Comparison of ENCODE assay signal across 10 mouse cellular contexts in the genomic region with DNA sequence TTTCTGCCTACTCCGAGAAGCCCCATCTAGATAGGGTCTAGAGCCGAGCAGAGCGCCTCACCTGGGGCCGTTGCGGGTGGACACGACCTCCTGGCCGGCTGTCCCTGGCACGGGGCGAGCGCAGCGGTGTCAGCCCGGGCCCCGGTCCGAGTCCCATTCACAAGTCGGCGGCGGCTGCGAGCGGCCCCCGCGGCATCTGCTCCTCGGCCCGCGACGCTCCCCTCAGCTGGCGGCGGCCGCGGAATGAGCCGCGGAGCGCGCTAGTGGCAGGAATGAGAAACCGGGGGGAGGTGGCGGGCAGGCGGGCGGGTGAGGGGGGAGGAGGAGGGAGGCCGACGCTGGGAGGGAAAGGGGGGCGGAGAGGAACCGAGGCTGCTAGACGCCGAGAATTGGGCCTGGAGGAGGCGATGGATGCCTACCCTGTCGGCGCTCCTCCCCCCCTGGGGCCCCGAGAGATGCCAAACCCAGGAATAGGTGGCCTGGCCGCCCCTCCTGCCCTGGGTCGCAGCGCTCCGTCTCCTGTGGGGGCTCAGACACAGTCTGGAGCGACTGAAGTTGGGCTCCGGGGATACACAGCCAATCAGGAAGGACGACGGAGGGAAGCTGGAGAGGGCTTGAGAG. TPM values are rescaled to one million over a fixed set of nuclear protein-coding genes. Genes with fewer than 3 reads are reported as not detected.
DNase-seq lines count a peak whose midpoint lies in the region; ATAC-seq and TF ChIP-seq lines count a peak whose summit lies in the region.
"Had no signal": no experiment of that assay in that cellular context is flagged by ENCODE, and none has a peak within 500 bp of the region (broad histone marks: within the 10 kb centered on the region; RNA-seq: fewer than 3 reads in every experiment).

No protein-coding gene starts in this region.

- peak; percentile 74 for ATAC-seq in forebrain, embryonic 15.5 days (replicated peaks)
- ATAC-seq in lung, embryonic 14.5 days (ENCODE audit: insufficient read depth): peak; percentile 87
- no peak for ATAC-seq in megakaryocyte, adult 5-6 weeks (ENCODE audit: poor library complexity, severe bottlenecking)

- H3K9ac ChIP-seq in forebrain, embryonic 15.5 days (replicated peaks): peak overlapping the region; percentile 88
- H3K9ac ChIP-seq in lung, embryonic 14.5 days: peak overlapping the region; percentile 99

- under 1% methylated on average over 50 of the region's 55 CpGs for WGBS in forebrain, embryonic 15.5 days
- WGBS in lung, embryonic 14.5 days: under 1% methylated on average over 53 of the region's 55 CpGs

- peak; percentile 53 for TF ChIP-seq CTCF in lung, embryonic 14.5 days (IDR thresholded peaks at IDR 0.05; ENCODE audit: low read depth)

- no peaks in the 10 kb centered on the region for H3K27me3 ChIP-seq in forebrain, embryonic 15.5 days
- H3K27me3 ChIP-seq in lung, embryonic 14.5 days (ENCODE audit: insufficient read depth, low read length): no peaks in the 10 kb centered on the region
- H3K27me3 ChIP-seq: CH12.LX had no signal

- H3K4me1 ChIP-seq in forebrain, embryonic 15.5 days: peaks cover 18% of the 10 kb centered on the region
- no peaks in the 10 kb centered on the region for H3K4me1 ChIP-seq in lung, embryonic 14.5 days (ENCODE audit: insufficient read depth)

- H3K4me3 ChIP-seq in forebrain, embryonic 15.5 days: peak overlapping the region; percentile 86
- H3K4me3 ChIP-seq in lung, embryonic 14.5 days (ENCODE audit: low read depth, low read length): peak overlapping the region; percentile 85
- H3K4me3 ChIP-seq: megakaryocyte, embryonic 14.5 days had no signal

- no peaks in the 10 kb centered on the region for H3K36me3 ChIP-seq in forebrain, embryonic 15.5 days
- H3K36me3 ChIP-seq in lung, embryonic 14.5 days (ENCODE audit: insufficient read depth): 0 out of 2 replicates have a peak, but pooled peaks cover 4% of the 10 kb centered on the region

- H3K4me2 ChIP-seq in forebrain, embryonic 15.5 days (replicated peaks): peak overlapping the region; percentile 95
- H3K4me2 ChIP-seq in lung, embryonic 14.5 days: peak overlapping the region; percentile 82

- peak; percentile 96 for DNase-seq in heart, adult 11 months
- no peak for DNase-seq in heart, adult 8-10 months (ENCODE audit: low spot score)
- DNase-seq in heart, postnatal 4 days: peak; percentile 76
- DNase-seq in layer of hippocampus, adult 9-11 months: peak; percentile 66
- DNase-seq in lung, embryonic 14.5 days: peak; percentile 90
- peak; percentile 86 for DNase-seq in retina, embryonic 14.5 days (ENCODE audit: low spot score)

- no peaks in the 10 kb centered on the region for H3K9me3 ChIP-seq in forebrain, embryonic 15.5 days
- H3K9me3 ChIP-seq in lung, embryonic 14.5 days (ENCODE audit: low read depth, low read length): no peaks in the 10 kb centered on the region

- H3K27ac ChIP-seq in forebrain, embryonic 15.5 days (replicated peaks): peak overlapping the region; percentile 81
- H3K27ac ChIP-seq in lung, embryonic 14.5 days (ENCODE audit: low read depth): peak overlapping the region; percentile 99

RNA-seq across cellular contexts. Expression of gene Cdh11, which starts 0.5 kb away (rescaled TPM):
- 10 to 100 TPM in 2 of 4 experiments, 1 to 10 TPM in 2; 9.6 to 10.9 (median 10.1) TPM for total RNA-seq in heart, adult 8-10 months (2022)
- 29.5 and 30.5 TPM in 2 replicates for polyA plus RNA-seq in forebrain, embryonic 15.5 days (2015; fragmentation: Nextera tagmentation; extraction: Ambion mirVana)
- total RNA-seq in heart, postnatal 4 days (2021): 10 to 100 TPM; 46.4 to 58.5 TPM
- 249 and 263 TPM in 2 replicates for polyA plus RNA-seq in lung, embryonic 14.5 days (2014; fragmentation: Nextera tagmentation; extraction: Ambion mirVana)
- total RNA-seq in megakaryocyte, adult 5-6 weeks (2015): 0.36 and 1.3 TPM in 2 replicates
- 0.26 and 1.4 TPM in 2 replicates for total RNA-seq in megakaryocyte, adult 5-6 weeks (2017)

Comparison
In these comparisons a context has a peak if more than half of its experiments do, and no peak if none do; other contexts are left out.
1. RNA of gene Cdh11, which starts 0.5 kb away (total RNA-seq): 46.4 to 58.5 TPM in heart, postnatal 4 days and 9.6 to 10.9 TPM in heart, adult 8-10 months; 0.26 to 1.4 TPM in megakaryocyte, adult 5-6 weeks; every median in the first group is over 4 times any median in the second.